Mouse (Mus musculus) kidney, postnatal 25 days (tissue): ENCODE results near the gene Prrt3.

ENCODE experiments used
- DNase-seq, 2 experiments: peaks; one replicate each; pipeline ENCODE4 v3.0.0; 2021; ENCODE audit warnings: mixed read lengths in 2 of 2

Prrt3 gene

DNA sequence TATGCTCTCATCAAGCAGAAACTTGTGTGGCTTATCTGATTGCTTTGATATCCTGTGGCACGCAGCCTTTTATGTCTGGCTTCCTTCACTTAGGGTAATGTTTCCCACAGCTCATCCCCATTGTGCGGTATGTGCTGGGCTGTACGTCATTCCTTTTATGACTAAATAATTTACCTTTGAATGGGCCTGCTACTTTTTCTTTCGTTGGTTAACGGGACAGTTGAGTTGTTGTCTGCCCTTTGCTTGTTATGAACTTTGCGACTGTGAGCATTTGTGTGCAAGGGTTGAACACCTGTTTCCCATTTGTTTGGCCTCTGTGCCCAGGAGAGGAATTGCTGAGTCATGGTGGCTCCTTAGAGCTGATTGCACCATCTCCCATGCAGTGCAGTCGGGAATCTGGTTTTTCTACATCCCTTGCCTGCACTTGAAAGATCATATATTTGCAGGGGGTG is 14.6 kb downstream of the Prrt3 start:
- DNase-seq: peak; percentile 45 to 71

- peak in 1 of 2 experiments; percentile 60 for DNase-seq
Measured at GRCm38 (mm10) chr6:113483729-113484128, 18.0 kb downstream of the Prrt3 start.

DNA sequence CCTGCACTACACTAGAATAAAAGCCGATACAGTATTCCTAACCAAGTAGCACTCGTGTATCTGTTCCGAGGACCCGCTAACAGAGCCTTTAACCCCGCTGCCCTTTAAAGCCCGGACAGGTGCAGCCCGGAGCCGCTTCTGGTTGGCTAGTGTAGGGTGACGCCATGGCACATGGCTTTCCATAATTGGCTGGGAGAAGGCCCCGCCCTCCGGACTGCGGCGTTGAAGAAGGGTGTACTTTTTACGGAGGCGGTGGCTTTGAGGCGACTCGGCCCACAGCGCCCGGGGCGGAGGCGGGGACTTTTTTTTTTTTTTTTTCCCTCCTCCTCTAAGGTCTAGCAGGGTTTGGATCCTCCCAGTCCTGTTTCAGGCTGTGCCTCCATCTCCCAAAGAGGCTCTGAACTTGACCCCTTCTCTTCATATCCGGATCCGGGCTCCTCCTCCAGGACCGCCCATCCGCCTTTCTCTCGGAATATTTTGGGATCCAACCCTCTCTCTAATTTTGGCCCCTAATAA is 18.6 kb downstream of the Prrt3 start, which contains the start of gene Creld1:
Gene Creld1 (plus strand): TSS at position 198 of the 516 bp plus-strand sequence.
- peak; percentile 98 to 99 for DNase-seq

DNA sequence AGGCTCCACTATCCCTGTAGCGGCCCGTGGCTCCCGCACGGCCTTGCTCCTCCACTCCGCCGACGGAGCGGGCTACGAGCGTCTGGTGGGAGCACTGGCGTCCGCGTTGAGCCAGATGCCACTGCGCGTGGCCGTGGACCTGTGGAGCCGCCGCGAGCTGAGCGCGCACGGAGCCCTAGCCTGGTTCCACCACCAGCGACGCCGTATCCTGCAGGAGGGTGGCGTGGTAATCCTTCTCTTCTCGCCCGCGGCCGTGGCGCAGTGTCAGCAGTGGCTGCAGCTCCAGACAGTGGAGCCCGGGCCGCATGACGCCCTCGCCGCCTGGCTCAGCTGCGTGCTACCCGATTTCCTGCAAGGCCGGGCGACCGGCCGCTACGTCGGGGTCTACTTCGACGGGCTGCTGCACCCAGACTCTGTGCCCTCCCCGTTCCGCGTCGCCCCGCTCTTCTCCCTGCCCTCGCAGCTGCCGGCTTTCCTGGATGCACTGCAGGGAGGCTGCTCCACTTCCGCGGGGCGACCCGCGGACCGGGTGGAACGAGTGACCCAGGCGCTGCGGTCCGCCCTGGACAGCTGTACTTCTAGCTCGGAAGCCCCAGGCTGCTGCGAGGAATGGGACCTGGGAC is 19.1 kb downstream of the Prrt3 start:
- DNase-seq: peak; percentile 43 to 70

DNA sequence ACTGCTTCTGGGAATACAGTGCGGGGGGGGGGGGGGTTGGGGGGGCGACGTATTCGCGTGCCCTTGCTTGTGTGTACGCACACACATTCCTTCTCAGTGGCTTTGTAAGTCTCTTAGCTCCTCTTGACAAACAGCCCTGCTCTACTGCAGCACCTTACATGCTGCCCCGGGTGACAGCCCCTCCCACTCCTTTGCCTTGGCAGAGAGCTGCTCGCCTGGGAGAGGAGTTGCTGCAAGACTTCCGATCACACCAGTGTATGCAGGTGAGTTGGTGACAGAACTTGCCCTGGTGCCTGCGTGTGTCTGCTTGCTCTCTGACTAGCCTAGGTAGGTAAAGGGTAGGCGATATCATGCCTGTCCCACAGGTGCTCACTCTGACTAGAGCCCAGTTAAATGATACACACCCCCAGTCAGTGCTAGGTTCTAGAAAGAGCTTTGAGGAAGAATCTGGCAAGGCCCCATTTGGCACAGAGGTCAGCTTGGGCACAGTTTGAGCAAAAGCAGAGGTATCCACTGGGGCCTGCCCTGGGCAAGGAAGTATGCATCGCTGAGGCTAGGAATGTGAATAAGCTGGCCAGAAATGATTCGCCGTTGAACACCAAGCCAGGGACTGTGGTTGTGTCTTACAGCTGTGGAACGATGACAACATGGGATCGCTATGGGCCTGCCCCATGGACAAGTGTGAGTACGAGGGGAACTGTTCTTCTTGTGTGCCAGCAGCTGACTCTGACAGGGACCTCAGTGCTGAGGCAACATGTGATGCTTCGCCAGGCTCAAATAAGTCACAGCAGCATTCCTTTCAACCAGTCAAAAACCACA is 21.0 kb downstream of the Prrt3 start:
- DNase-seq: peak; percentile 47 to 72

DNA sequence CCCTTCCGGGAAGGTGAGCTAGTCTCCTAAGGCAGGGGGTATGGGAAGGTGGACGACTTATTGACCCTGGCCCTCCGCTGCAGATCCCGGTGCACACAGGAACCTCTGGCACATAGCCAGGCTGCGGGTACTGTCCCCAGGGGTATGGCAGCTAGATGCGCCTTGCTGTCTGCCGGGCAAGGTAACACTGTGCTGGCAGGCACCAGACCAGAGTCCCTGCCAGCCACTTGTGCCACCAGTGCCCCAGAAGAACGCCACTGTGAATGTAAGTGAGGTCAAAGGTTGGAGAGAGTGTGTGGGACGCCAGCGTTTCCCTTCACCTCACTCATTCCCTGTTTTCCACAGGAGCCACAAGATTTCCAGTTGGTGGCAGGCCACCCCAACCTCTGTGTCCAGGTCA is 22.8 kb downstream of the Prrt3 start:
- peak in 1 of 2 experiments; percentile 74 for DNase-seq

- DNase-seq: no peak
Measured at GRCm38 (mm10) chr6:113477353-113477752, 24.4 kb downstream of the Prrt3 start.

GRCm38 (mm10) chr6:113473715-113474114 is 28.0 kb downstream of the Prrt3 start:
- DNase-seq: no peak

DNA sequence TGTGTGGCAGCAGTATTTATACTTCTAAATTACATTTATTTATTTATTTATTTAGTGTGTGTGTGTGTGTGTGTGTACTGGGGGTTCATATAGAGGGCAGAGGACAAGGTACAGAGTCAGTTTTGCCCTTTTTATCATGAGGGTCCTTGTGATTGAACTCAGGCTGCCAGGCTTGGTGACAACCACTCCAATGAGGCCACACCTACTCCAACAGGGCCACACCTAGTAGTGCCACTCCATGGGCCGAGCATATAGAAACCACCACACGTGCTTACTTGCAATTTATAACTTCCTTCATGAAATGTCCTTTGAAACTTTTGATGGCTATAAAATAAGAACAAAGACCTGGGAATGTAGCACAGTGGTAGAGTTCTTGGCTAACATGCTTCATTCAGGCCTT is 28.5 kb downstream of the Prrt3 start:
- no peak for DNase-seq

- DNase-seq: no peak
Measured at GRCm38 (mm10) chr6:113472061-113472460, 29.7 kb downstream of the Prrt3 start.

GRCm38 (mm10) chr6:113471297-113471936 is 30.3 kb downstream of the Prrt3 start, which contains the start of gene Il17rc:
Gene Il17rc (plus strand): TSS chr6:113471427.
- peak; percentile 75 to 92 for DNase-seq

- DNase-seq: peak; percentile 87 to 88
Measured at GRCm38 (mm10) chr6:113469432-113469831, 32.3 kb downstream of the Prrt3 start.

GRCm38 (mm10) chr6:113469021-113469420 is 32.7 kb downstream of the Prrt3 start:
- DNase-seq: peak; percentile 84 to 87

GRCm38 (mm10) chr6:113468512-113468911 is 33.2 kb downstream of the Prrt3 start:
- DNase-seq: no peak

GRCm38 (mm10) chr6:113465602-113466001 is 36.1 kb downstream of the Prrt3 start:
- DNase-seq: peak in 1 of 2 experiments; percentile 49

GRCm38 (mm10) chr6:113464040-113464439 is 37.7 kb downstream of the Prrt3 start:
- DNase-seq: no peak

GRCm38 (mm10) chr6:113458635-113459034 is 43.1 kb downstream of the Prrt3 start:
- peak; percentile 46 to 77 for DNase-seq

DNA sequence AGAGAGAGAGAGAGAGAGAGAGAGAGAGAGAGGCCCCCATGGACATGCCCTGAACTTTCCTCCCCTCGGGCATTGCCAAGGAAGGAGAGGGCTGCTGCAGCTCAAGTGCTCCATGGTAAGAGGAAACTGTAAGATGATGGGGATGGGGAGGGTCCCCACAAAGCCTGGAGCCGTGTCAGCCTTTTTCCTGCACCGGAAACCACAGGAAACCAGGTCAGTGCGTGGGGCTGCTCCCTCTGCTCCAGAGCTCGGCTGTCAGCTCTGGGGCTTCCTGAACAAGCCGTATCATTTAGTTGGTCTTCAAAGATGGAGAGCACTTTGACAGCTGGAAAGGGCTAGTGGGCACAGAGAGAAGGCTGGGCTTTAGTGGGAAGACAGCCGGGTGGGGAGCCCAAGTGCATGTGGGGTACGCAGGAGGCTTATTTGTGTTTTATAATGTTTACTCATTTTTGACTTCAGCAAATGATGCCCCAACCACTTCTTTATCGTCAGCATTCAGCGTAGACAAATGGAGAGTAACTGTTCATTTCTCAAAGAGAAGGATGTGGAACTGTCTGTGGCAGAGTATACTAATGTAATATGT is 43.7 kb downstream of the Prrt3 start, which contains the start of gene Il17re:
Gene Il17re (plus strand): TSS at position 533 of the 583 bp plus-strand sequence.
- DNase-seq: no peak

DNA sequence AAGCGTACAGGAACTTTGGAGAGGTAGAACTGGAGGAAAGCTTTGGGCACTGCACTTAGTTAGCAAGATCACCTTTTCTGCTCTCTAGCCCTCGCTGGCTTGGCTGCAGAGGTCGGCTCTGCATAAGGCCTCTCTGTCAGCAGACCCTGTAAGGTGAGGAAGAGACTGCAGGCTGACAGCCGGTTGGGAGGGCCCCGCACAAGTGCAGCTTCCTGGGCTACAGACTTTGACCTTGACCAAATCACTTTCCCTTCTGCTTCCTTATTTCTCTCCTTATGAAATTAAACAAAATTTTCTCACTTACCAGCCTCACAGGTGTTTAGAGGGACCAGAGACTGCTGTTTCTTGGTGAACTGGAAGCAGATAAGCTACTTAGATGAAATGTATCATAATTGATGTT is 46.7 kb downstream of the Prrt3 start:
- no peak for DNase-seq

- DNase-seq: no peak
Measured at GRCm38 (mm10) chr6:113451839-113452238, 49.9 kb downstream of the Prrt3 start.

DNA sequence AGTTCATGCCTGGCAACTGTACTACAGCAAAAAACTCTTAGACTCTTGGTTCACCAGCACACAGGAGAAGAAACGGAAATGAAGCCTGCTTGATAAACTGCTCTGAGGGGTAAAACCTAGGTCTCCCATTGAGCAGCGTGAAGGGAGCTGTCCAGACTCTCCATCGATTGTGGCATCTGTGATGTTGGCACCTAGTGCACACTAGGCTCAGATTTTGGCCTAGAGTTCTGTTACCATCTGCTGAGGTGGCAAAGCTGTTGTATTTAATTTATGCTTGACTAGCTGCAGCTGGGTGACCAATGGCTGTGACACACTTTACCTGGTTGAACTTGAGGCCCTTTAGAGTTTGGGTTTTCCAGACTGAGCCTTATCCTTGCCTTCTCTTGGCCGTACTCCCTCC is 54.1 kb downstream of the Prrt3 start:
- no peak for DNase-seq

- no peak for DNase-seq
Measured at GRCm38 (mm10) chr6:113444207-113444965, 57.3 kb downstream of the Prrt3 start.
